Comparison of ENCODE assay signal across 19 mouse cellular contexts in genomic region chr9:62370186-62370585, GRCm38 (mm10). TPM values are rescaled to one million over a fixed set of nuclear protein-coding genes. Genes with fewer than 3 reads are reported as not detected.
DNase-seq lines count a peak whose midpoint lies in the region; ATAC-seq and TF ChIP-seq lines count a peak whose summit lies in the region.
"Had no signal": no experiment of that assay in that cellular context is flagged by ENCODE, and none has a peak within 500 bp of the region (broad histone marks: within the 10 kb centered on the region; RNA-seq: fewer than 3 reads in every experiment).

No protein-coding gene starts in this region.

- H3K36me3 ChIP-seq in forebrain, embryonic 13.5 days (ENCODE audit: poor library complexity, severe bottlenecking): peaks cover 38% of the 10 kb centered on the region
- peaks cover 74% of the 10 kb centered on the region for H3K36me3 ChIP-seq in forebrain, embryonic 10.5 days (replicated peaks)
- H3K36me3 ChIP-seq in thymus, adult 2 months (ENCODE audit: control insufficient read depth, insufficient read depth, low read length): peaks cover 18% of the 10 kb centered on the region

- TF ChIP-seq CTCF in layer of hippocampus, adult 2 months (conservative IDR thresholded peaks at IDR 0.05): no peak
- no peak for TF ChIP-seq CTCF in thymus, adult 2 months (IDR thresholded peaks at IDR 0.05; ENCODE audit: borderline replicate concordance, control insufficient read depth, extremely low read depth, insufficient read depth, low read length, poor library complexity)

- H3K27me3 ChIP-seq in forebrain, embryonic 13.5 days: no peaks in the 10 kb centered on the region
- H3K27me3 ChIP-seq in forebrain, embryonic 10.5 days (ENCODE audit: poor library complexity, severe bottlenecking): no peaks in the 10 kb centered on the region
- H3K27me3 ChIP-seq in thymus, adult 2 months (ENCODE audit: control insufficient read depth, insufficient read depth, low read length): no peaks in the 10 kb centered on the region
- H3K27me3 ChIP-seq: embryonic facial prominence, embryonic 13.5 days; hindbrain, embryonic 15.5 days had no signal

- no peak overlapping the region; the same call in 1 of the 2 replicates for H3K27ac ChIP-seq in forebrain, embryonic 13.5 days
- H3K27ac ChIP-seq in forebrain, embryonic 10.5 days: no peak overlapping the region
- H3K27ac ChIP-seq in layer of hippocampus, adult 2 months: peak overlapping the region; percentile 61
- peak overlapping the region; percentile 24; the same call in 1 of the 2 replicates for H3K27ac ChIP-seq in thymus, adult 2 months (ENCODE audit: control insufficient read depth, insufficient read depth, low read length)
- H3K27ac ChIP-seq: embryonic facial prominence, embryonic 13.5 days; hindbrain, embryonic 15.5 days; stomach, postnatal 0 days had no signal

- no peak overlapping the region for H3K4me3 ChIP-seq in forebrain, embryonic 13.5 days
- H3K4me3 ChIP-seq in forebrain, embryonic 10.5 days: no peak overlapping the region
- H3K4me3 ChIP-seq in layer of hippocampus, adult 2 months: no peak overlapping the region
- H3K4me3 ChIP-seq in thymus, adult 2 months (ENCODE audit: control insufficient read depth, insufficient read depth, low read length): no peak overlapping the region
- H3K4me3 ChIP-seq: embryonic facial prominence, embryonic 13.5 days; erythroblast, embryonic 14.5 days; hindbrain, embryonic 15.5 days had no signal

- no peak for DNase-seq in forebrain, embryonic 10.5 days (ENCODE audit: extremely low spot score, low spot score)
- DNase-seq in layer of hippocampus, adult 2 months (ENCODE audit: low spot score in 2 of 2): no peak
- DNase-seq in layer of hippocampus, postnatal 10 days (ENCODE audit: low spot score in 2 of 2): no peak
- DNase-seq in thymus, adult 2 months: no peak
- DNase-seq in thymus, postnatal 25 days: no peak
- DNase-seq: adrenal gland, postnatal 25 days; embryo, embryonic 11 days; forebrain, postnatal 0 days; gastrocnemius, postnatal 14 days; kidney, adult 8-10 months; kidney, postnatal 36 days; lung, postnatal 10 days; midbrain, embryonic 14.5 days; right cerebral cortex, postnatal 14 days had no signal

- no peak for TF ChIP-seq POLR2A in thymus, adult 2 months (IDR thresholded peaks at IDR 0.05; ENCODE audit: control insufficient read depth, extremely low read depth, insufficient read depth, low read length, poor library complexity)

- ATAC-seq in forebrain, embryonic 13.5 days: no peak
- ATAC-seq: forebrain, postnatal 0 days had no signal

- 70% methylated on average over 9 of the region's 9 CpGs for WGBS in forebrain, embryonic 13.5 days
- 85% methylated on average over 9 of the region's 9 CpGs for WGBS in forebrain, embryonic 10.5 days
- WGBS in thymus, adult 2 months: 41% methylated on average over 9 of the region's 9 CpGs

- peaks cover 62% of the 10 kb centered on the region for H3K4me1 ChIP-seq in forebrain, embryonic 13.5 days
- H3K4me1 ChIP-seq in forebrain, embryonic 10.5 days: peaks cover 86% of the 10 kb centered on the region
- H3K4me1 ChIP-seq in thymus, adult 2 months (replicated peaks; ENCODE audit: control insufficient read depth, insufficient read depth, low read length): peaks cover 45% of the 10 kb centered on the region

- H3K9me3 ChIP-seq in forebrain, embryonic 13.5 days (replicated peaks): no peaks in the 10 kb centered on the region
- H3K9me3 ChIP-seq in forebrain, embryonic 10.5 days: no peaks in the 10 kb centered on the region
- H3K9me3 ChIP-seq: embryonic facial prominence, embryonic 13.5 days; hindbrain, embryonic 15.5 days had no signal

- H3K4me2 ChIP-seq in forebrain, embryonic 13.5 days: no peak overlapping the region
- H3K4me2 ChIP-seq: embryonic facial prominence, embryonic 13.5 days; hindbrain, embryonic 15.5 days had no signal

- peak overlapping the region; percentile 30; the same call in 1 of the 2 replicates for H3K9ac ChIP-seq in forebrain, embryonic 13.5 days
- H3K9ac ChIP-seq: embryonic facial prominence, embryonic 13.5 days; forebrain, postnatal 0 days; hindbrain, embryonic 15.5 days had no signal

RNA-seq across cellular contexts. Expression of gene Anp32a, which starts 29.1 kb away (rescaled TPM):
- polyA plus RNA-seq in forebrain, embryonic 13.5 days (2015; fragmentation: Nextera tagmentation; extraction: Ambion mirVana): 254 and 256 TPM in 2 replicates
- polyA plus RNA-seq in forebrain, embryonic 10.5 days (2016; fragmentation: Nextera tagmentation; extraction: Ambion mirVana): 224 and 281 TPM in 2 replicates
- 100 to 1,000 TPM; 350 to 351 TPM for total RNA-seq in layer of hippocampus, adult 2 months (2021)
- 100 to 1,000 TPM; 224 to 231 TPM for total RNA-seq in layer of hippocampus, postnatal 10 days (2021)
- polyA plus RNA-seq in thymus, adult 2 months (2012; rRNA removed): 37.4 and 38.0 TPM in 2 replicates

Comparison
In these comparisons a context has a peak if more than half of its experiments do, and no peak if none do; other contexts are left out.
1. H3K27ac ChIP-seq: peak in layer of hippocampus, adult 2 months (single experiment) and thymus, adult 2 months (single experiment); none in forebrain, embryonic 13.5 days (single experiment) and forebrain, embryonic 10.5 days (single experiment).